Mouse (Mus musculus): ENCODE measurements around the gene Plau.

Gene Plau

DNA sequence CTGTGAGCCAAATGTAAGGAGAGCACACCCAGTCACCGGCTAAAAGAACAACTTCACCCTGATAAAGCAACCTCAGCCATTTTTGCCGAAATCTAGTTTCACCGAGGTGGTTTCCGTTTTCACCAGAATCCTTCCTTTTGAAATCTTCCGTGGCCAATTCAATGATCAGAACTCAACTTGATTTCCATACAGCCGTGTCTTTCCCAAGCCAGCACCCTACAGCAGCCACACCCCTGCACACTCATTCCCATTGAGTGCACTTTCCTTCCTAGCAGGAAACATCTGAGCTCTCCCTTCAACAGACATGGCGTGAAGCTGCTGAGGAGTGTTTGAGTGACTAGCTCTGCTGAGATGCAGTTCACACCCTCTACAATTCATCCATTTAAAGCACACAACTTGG is 9.8 kb downstream of the Plau start:
- no peak for DNase-seq

DNA sequence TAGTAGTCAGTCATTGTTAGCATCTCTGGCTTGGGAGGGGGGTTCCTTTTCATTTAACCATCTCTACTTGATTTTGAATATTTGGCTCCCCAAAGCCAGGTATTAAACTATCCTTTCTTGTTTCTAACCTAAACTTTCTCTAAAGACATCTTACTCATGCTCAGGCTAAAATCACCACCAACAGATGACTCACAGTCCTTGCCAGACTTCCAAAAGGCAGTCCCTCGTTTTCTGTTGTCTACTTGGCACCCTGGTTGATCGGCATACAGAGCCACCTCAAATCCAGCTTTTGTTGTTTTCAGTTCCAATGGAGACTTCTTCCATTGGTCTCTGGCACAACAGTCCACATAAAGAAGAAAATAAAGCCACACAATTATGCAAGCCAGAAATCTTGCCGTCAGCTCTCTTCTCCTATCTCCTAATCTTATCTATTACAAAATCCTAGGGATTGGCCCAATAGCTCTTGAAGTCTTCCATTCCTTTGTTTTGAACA is 11.2 kb downstream of the Plau start:
- DNase-seq = no peak

DNA sequence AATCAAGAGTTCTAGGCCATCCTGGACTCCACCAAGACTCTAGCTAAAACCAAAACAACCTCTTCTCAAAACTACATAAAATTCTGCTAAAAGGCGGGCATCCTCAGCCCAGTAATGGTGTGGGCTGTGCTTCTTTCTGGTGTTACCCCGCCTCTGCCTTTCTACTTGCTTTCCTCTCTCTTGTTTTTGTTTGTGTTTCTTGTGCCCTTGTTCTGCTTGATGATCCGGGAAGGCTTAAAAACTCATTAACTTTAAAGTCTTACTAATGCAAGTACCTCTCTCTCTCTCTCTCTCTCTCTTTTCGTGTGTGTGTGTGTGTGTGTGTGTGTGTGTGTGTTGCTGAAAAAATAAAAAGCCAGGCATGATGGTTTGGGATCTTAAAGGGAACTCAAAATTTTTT is 13.3 kb downstream of the Plau start:
- no peak for DNase-seq

DNA sequence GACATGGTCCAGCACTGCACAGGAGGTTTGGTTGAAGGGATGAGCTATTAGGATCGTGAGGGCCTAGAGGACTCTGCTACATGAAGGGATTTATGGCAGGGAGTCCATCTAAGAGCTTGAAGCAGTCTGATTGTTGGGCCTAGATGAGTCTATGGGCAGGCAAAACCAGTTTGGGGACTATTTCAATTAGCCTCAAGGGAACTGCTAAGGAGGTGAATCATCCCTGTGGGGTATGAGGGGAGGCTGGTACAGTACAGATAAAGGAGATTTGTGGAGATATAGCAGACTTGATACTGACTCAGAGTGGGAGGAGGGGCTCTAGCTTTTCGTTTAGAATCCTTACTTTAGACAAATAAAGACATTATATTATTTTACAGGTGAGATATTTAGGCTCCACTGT is 14.0 kb downstream of the Plau start:
- no peak for DNase-seq

DNA sequence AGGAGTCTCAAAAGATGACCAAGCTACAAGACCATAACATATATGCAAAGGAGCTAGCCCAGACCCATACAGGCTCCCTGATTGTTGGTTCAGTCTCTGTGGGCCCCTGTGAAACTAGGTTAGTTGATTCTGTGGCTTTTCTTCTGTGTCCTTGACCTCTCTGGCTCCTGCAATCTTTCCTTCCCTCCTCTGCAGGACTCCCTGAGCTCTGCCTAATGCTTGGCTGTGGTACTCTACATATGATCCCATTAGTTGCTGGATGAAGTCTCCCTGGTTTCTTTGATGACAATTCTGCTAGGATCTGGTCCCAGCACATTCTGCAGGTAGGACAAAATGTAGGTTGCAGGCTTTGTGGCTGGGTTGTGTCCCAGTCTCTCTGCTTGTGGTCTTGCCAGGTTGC is 15.3 kb downstream of the Plau start:
- DNase-seq = no peak

DNA sequence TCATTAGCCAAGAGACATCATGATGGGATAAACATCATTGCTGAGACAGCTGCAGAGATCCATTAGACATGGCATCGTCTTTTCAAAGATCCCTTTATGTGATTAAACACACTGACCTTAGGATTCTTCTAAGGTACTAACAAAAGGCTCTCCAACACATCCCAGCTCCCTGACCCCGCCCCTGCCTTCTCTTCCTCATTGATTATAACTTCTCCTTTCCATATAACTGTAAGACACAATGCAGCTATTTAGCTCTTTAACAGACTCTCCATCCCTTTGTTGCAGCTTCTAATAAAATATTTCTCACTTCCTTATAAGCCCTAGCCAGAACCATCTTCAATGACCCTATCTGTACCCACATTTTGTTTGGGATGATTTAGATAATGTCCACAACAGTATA is 24.7 kb downstream of the Plau start:
- no peak for DNase-seq

DNA sequence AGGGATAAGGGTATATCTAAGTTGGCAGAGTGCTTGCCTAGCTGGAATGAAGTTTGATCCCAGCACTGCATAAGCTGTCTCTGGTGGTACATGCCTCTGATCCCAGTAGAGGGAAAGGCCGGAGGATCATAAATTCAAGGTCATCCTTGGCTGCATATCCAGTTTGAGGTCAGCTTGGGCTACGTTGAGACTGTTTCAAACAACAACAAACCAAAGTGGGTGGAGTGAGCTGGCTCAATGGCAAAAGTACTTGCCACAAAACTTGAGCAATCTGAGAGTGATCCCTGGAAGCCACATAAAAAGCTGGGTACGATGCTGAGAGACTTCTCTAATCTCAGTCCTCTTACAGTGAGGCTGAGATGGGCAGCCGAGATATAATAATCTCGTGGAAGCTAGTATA is 25.1 kb downstream of the Plau start:
- no peak for DNase-seq

DNA sequence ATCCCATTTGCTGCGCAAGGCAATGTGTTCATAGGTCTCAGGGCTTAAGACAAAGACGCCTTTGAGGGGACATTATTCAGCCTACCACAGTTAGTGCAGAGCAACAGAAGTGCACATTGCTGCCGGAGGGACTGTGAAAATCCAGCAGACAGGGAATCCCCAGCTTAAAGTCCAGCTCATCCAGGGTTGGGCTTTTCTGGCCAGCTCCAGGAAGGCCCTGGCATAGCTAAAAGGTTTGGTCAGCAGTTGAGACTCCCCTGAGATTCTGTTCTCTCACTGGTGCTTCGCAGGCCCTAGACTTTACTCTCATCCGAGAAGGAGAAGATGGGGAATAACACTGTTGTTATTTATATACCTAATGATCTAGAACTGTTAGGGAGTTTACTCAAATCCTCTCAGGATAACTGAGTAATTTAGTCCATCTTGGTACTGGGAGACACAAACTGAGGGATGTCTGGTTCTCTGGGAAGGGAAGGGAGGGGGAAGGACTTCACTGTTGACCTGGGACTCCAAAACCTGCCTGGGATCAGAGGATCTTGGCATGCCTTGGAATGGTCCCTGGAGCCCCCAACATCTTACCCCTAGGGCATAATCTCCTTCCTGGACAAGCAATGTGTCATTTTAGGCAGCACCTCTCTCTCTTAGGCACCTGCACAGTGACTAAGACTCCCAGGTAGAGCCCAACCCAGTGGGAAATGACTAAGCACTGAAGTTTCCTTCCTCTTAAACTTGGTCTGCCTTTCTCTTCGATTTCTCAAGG is 27.0 kb downstream of the Plau start:
- no peak for DNase-seq

DNA sequence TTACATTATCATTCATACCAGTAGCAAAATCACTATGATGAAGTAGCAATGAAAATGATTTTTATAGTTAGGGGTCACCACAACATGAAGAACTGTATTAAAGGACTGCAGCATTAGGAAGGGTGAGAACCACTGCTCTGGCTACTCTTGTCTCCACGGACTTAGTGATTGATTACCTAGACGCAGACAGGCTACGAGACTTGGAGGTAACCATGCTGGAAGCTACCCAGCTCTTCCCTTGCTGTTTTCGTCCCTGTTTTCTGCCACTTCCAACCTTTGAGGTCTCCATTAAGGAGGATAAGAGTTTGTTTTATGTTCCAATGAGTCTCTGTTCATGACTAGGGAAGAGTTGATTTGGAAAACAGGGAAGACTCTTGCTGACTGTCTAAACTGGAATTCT is 27.7 kb downstream of the Plau start:
- no peak for DNase-seq

DNA sequence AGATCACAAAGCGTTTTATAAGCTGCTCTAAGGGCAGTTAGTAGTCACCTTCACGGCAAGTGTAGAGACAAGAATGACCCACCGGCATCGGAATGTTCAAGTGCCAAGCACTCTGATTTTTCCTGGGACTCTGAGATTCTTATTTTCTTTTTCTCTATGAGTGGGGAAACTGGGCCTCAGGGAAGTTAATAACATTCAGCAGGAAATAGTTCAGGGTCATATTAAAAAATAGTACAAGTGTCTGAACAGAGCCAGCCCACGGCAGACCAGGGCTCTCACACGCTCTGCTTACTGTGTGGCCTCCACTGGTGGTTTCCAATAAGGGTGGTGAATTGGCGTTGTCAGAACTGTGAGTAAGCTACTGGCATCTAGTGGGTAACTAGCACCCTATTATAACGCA is 29.1 kb downstream of the Plau start:
- DNase-seq = no peak

DNA sequence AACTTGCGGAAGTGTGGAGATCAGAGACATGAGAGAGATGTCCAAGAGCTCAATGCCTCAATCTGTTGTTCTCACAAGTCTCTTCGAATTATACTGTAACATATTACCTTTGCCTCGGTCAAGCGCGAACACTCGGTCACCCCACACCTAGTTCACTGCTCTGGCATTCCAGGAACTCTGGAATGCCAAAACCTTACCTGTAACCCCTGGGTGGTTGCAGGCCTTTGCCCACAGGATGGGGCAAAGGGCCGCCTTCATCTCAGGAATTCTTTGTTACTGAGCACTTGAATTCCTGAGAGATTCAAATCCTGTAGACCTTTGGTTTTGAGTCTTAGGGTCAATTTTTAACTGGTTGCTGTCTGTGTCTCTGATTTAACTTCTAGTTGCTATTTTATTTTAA is 29.9 kb downstream of the Plau start:
- DNase-seq = no peak

DNA sequence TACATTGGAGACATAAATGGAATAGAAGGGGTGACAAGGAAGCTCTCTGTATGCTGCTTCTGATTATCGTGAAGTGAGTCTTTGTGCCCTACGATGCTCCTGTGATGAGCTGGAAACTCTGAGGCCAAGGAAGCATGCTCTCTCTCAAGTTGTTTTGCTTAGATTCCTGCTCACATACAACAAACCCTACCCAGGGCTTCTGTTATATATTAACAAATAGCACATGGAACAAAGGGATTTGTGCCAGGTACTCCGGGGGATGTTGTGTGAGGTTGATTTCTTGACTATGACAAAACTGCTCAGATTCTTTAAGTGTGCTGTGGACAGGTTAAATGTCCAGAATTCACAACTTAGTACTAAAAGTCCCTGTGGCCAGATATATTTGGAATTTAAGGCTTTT is 33.6 kb downstream of the Plau start:
- DNase-seq = no peak

DNA sequence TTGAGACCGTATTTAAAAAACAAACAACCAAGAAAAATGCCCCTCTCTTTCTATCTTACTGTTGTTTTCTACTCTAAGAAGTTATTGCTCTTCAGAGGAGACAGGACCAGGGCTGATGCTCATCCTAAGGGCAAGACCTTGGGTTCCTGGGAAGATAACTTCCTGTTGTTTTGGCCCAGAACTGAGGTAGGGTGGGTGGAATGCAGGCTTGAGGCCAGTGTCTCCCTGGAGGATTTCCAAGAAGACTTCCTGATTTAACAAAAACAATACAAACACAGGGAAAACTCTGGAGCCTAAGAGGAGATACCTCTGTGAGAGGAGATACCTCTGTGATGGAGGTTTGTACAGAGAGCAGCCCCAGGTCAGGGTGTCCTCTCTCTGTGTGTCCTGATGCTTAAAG is 35.0 kb downstream of the Plau start:
- DNase-seq = no peak

DNA sequence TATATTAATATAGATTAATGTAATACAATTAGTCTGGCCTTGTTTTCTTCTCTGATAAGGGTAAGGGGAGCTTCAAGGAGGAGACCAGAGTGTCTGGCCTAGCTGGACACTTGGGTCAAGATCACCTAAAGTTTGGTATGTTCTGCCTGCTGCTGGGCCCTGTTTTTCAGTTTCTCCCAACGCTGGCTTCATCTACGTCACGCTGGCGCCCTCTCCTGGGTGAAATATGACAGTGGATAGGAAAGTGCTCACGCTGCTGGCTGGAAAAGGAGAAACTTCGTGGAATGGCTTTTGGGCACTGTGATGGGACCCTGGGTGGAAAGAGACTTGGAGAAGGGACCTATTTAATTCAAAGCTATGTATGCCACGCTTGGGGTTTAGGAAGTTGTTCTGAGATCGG is 36.8 kb downstream of the Plau start:
- peak; percentile 81 to 88 for DNase-seq

DNA sequence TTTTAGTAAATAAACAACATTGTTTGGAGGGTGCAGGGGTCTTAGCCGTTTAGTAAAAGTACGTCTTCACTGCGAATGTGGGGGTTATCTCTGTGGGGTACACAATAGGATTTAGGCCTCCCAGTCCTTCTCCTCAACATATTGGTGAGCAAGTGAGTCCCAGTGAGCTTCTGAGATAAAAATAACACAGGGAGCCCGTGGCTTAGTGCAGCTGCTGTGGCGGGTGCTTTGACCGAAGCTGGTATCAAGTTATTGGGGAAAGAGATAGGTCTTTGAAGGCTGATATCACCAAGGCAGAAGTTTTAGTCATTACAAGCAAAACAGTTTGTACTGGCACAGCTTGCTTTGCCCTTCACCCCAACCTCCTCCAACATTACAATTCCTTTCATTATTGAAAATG is 37.5 kb downstream of the Plau start:
- DNase-seq = no peak

DNA sequence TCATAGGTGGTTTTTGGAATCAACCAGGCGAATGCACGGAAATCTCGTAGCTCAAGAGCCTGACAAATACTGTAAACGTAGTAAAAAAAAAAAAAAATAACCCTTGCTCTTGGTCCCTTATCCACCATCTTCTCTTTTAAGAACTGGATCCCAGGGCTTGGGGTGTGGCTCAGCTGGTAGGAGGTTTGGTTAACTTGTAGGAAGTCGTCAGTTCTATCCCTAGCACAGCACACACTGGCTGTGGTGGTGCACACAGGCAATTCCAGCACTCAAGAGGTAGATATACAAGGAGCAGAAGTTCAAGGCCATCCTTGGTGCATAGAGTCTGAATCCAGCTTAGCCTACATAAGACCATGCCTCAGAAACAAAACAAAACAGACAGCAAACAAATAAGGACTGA is 48.2 kb downstream of the Plau start:
- no peak for DNase-seq

DNA sequence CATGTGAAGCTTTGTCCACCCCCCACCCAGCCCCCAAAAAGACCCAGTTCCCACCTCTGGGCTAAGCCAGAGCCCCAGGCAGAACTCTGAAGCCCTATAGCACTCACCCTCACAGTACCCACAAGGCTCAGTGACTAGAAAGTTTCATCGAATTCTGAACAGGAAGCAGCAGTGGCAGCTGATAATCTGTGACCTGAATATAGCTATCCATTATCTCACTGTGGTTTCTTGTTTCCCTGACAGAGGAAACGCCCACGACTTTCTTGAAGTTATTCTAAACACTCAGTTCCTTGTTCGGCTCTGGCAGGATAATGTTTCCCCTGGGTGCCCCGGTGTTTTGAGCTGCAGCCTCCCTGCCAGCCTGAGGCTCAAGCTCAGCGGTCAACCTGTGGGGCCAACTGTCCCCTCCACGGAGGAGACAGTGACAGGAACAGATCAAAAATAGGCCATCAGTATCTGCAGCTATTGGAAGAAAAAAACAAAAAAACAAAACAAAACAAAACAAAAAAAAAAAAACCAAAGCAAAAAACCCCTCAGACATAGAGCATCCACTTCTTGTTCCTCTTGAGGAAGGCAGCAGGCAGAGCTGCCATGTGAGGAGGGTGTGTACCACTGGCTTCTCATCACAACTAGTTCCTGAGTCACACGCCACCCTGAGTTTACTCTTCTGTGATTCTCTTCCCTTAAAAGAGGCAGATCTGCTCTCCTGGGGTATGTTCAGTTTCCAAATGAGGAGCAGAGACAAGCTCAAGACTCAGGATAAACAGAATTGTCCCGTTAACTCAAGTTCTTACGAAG is 48.8 kb downstream of the Plau start:
- no peak for DNase-seq

DNA sequence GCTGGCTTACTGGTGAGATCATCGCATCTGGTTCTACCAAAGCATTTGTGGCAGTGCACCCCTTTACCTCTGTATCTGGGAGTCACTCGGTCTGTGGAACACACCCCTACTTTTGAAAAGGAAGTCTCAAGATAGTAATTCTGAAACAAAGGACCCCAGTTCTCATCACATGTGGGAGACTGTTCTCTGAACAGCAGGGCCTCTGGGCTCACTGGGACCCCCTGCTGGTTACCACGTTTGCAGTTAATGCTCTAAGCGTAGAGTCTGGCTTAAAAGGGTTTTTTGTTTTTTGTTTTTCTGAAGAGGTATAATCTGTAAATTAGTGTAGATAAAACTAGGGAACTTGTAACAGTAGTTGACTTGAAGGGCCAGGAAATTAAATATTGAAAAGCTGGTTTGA is 49.8 kb downstream of the Plau start:
- DNase-seq = peak in 1 of 2 experiments; percentile 56

DNA sequence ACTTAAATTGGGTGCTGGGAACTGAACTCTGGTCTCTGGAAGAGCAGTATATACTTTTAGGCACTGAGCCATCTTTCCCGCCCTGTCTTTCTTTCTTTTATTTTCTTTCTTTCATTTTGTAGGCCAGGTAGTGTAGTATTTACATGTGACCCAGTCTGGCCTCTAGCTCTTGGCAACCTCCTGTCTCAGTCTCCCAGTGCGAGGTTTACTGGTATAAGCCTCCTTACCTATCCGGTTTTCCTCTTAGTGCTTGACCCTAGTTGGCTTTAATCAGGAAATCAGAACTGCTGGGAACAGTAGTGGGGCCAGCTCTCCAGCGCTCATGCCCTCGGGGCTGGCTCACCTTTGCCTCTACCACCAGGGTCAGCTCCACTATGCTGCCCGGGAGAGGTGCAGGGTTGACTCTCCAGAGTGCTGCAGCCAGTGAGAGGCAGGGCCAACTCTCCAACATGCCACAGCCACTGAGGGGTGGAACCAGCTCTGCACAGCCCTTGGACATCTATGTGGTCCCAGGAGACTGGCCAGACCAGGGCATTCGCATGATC is 51.2 kb downstream of the Plau start:
- no peak for DNase-seq

DNA sequence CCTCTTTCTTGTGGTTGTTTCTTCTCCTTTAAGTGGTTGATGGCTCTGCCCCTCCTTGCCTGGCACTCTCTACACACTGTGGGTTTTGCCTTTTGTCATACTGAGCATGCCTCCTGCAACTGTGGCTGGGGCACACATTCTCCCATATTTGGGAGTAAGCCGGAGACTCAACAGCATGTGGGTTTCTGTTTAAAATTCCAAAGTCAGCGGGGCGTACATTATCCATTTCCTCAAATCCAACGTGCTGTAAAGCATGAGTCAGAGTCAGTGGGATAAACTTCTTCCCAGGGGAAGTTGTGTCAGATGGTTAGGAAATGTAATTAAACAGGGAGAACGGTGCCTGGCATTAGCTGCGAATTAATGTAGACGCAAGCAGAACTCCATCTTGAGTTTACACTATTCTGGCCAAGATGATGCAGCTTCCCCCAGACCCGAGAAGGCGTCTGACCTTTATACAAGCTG is 55.5 kb downstream of the Plau start:
- peak in 1 of 2 experiments; percentile 13 for DNase-seq

Measured in cerebellum, postnatal 25 days (tissue).